Mouse (Mus musculus) megakaryocyte, adult 5-6 weeks (primary cell): ENCODE measurements around the gene Pten. TPM values are rescaled to one million over a fixed set of nuclear protein-coding genes. Genes with fewer than 3 reads are reported as not detected.
"Not testable (repeated sequence)": the region's sequence is repeated elsewhere in the genome, so short reads cannot be mapped to it uniquely, and the experiment has no call there.

ENCODE experiments used
- ATAC-seq: 2 replicates; pipeline ENCODE4 v1.8.0; 2016; ENCODE audit warnings: mild to moderate bottlenecking, inconsistent platforms; ENCODE audit not compliant: poor library complexity, severe bottlenecking
- total RNA-seq, 2 experiments: library from RNA; stranded (forward) in 1 of 2; stranded (reverse) in 1 of 2; fragments of 153-499, 151-499 nt in 1 of 2; fragments of 221-1000, 200-1000 nt in 1 of 2; gene quantifications; 2 replicates each; pipeline versions ENCODE4 v1.2.3 to v1.2.4; 2015 to 2017

Pten gene
- total RNA-seq, 2 experiments from 2014 or later, result 110 to 114 TPM

DNA sequence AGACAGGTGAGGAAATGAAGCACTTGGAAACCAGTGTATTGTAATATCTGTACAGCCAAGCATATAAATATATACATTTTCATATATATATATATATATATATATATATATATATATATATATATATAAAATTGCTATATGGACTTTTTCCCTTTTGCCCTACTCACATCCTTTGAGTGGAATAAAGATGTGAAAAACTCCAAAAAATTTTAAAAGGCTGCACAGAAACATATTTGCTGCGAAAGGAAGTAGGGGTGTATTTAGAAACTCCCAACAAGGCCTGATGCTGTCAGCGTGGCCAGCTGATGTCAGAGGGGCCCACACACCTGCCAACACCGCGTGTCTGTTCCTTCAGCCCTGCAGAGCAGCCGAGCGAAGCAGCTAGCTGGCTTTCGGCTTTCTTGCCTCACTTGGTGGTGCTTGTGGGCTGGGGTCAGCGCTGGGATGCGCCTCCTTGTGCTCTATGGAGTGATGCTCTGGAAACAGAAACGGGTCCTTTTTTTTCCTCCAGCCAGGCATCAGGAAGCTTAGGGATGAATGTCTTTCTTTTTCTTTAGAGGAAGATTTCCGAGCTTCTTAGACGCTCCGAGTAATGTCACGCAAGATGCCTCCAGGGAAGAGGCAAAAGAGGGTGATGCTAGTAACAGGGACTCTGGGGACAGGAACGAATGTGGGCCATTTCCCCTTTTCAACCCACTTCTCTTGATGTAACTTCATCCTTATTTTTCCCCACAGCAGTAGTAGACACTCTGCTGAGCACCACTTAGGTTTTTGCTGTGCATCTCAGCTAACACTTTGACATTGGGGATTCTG lies 2.9 kb upstream of the Pten start:
- ATAC-seq, result no peak

DNA sequence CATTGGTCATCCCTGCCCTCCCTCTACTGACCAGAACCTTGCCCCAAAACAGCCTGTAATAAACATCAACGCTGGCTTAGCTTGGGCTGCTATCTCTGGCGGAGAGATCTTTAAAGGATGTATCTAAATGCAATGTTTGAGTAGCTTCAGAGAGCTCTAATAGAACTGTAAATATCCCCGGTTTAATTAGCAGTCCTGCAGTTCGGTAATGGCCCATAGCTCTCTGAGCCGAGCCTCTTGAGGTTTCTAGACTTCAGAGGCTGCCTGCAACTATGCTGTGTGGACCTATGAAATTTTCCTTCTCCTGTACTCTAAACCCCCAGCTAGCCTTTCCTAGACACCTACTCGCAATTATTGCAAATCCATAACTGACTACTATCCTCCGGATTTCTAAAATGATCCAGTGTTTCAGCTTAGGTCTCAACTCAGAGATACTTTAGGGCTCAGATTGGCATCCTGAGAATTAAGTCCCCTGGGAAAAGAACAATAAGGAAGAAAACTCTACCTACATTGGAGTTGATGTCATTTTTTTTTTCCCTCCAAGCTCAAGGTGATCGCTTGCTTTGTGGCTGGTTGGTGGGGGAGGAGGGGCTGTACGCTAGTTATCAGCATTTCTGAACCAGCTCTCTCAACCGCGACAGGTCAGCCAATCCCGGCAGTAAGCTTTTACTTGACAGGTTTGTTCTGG lies 2.0 kb upstream of the Pten start:
- ATAC-seq, result no peak

GRCm38 (mm10) chr19:32755792-32756635 lies 1.3 kb upstream of the Pten start:
- peak; percentile 63 for ATAC-seq

DNA sequence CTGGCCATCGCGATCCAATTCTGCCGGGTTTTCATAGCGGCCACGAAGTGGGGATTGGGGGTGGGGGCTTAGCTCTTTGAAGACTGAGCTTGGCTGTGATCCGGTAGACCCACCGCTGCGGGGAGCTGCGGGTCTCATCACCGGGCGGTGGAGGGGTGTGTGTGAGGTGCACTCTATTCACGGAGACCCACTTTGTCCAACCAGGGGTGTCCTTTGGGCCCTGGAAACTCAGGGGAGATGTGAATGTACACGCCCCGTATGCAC lies 729 bp upstream of the Pten start:
- no peak; the same call in 1 of the 2 replicates for ATAC-seq

DNA sequence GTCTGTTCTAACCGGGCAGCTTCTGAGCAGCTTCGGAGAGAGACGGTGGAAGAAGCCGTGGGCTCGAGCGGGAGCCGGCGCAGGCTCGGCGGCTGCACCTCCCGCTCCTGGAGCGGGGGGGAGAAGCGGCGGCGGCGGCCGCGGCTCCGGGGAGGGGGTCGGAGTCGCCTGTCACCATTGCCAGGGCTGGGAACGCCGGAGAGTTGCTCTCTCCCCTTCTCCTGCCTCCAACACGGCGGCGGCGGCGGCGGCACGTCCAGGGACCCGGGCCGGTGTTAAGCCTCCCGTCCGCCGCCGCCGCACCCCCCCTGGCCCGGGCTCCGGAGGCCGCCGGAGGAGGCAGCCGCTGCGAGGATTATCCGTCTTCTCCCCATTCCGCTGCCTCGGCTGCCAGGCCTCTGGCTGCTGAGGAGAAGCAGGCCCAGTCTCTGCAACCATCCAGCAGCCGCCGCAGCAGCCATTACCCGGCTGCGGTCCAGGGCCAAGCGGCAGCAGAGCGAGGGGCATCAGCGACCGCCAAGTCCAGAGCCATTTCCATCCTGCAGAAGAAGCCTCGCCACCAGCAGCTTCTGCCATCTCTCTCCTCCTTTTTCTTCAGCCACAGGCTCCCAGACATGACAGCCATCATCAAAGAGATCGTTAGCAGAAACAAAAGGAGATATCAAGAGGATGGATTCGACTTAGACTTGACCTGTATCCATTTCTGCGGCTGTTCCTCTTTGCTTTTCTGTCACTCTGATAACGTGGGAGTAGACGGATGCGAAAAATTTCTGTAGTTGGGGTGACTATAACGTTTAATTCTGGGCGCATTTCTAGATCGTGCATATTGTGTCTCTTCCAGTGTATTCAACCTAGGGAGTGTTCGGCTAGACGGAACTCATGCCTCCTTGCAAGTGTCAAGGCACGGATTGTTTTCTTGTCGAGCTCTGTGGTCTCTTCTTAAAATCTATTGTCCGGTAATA lies 815 bp downstream of the Pten start:
- ATAC-seq, result no peak

DNA sequence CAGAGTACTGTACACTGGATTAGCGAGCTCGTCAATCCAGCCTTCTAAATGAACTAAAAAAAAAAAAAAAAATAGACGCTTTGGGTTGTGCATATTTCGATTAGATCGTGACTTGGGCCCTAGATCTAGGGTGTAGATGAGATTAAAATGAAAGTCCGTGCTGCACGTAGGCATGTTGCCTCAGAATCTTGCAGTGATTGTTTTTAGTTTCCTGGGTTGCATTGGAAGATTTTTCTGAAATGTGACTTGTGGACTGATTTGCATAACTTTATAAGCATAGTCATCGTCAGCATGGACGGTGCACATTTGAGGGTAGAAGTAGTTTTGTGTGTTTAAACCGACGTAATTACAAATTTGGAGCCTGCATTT lies 1.5 kb downstream of the Pten start:
- ATAC-seq, result no peak

GRCm38 (mm10) chr19:32759357-32760024 lies 2.2 kb downstream of the Pten start:
- no peak for ATAC-seq

DNA sequence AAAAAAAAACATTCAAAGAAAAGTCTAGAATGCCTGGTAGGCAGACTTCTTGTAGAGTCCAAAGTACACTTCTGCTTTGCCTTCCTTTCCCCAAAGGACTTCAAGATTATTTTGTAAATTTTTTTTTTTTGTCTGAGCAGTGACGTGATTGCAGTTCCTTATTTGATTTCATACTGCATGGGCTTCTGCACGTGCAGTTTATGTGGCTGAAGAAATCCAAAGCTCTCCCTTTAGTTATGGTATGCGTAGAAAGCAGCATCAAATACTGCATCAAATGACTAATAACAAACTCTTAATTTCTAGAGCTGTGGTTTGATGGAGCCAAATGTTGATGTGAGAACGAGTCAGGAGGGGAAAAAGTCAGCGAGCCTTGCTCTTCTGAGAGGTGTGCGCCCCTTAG lies 3.2 kb downstream of the Pten start:
- 0 out of 2 replicates have a peak, but pooled peaks have one; percentile 6 for ATAC-seq

GRCm38 (mm10) chr19:32761162-32761561 lies 3.9 kb downstream of the Pten start:
- no peak for ATAC-seq

- no peak for ATAC-seq
Measured at GRCm38 (mm10) chr19:32762493-32762892, 5.2 kb downstream of the Pten start.

DNA sequence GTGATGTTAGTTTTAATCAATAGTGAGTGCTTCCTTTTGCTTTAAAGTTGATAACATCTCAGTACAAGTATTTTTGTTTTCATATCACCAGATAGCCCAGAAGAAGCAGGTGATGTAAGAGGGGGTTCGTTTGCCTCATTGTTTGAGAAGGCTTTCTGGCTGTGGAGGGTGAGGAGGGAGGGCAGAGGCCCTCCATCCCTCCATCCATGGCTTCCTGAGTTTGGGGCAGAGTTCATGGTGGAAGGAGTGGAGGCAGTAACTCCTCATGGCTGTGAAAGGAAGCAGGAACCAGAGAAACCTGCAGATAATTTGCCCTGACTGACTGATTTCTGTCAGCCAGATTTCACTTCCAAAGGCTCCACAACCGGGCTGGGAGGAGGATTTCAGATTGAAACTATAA lies 21.1 kb downstream of the Pten start:
- no peak for ATAC-seq

- no peak for ATAC-seq
Measured at GRCm38 (mm10) chr19:32779131-32779530, 21.8 kb downstream of the Pten start.

GRCm38 (mm10) chr19:32781305-32782071 lies 24.2 kb downstream of the Pten start:
- ATAC-seq, result no peak

DNA sequence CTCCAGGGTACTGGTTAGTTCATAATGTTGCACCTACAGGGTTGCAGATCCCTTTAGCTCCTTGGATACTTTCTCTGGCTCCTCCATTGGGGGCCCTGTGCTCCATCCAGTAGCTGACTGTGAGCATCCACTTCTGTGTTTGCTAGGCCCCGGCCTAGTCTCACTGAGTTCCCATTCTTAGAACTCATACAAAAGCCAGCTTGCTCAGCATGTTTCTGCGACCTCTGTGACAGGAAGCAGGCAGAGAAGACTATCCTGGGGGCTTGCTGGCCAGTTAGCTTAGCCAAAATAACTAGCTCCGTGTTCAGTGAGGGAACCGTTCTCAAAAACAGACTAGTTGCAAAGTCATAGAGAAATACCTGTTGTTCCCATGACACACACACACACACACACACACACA lies 30.1 kb downstream of the Pten start:
- not testable (repeated sequence) for ATAC-seq

DNA sequence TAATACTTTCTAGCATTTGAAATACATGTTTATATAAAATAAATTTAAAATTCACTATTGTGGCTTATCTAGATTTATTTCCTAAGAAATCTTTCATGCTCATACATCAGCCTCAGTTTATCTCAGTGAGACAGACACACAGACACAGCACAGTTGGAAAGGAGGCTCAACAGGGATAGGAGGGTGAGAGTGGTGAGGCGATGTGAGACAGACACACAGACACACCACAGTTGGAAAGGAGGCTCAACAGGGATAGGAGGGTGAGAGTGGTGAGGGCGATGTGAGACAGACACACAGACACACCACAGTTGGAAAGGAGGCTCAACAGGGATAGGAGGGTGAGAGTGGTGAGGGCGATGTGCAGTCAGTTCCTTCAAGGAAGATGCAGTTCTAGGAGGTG lies 30.7 kb downstream of the Pten start:
- ATAC-seq, result 0 out of 2 replicates have a peak, but pooled peaks have one; percentile 12

DNA sequence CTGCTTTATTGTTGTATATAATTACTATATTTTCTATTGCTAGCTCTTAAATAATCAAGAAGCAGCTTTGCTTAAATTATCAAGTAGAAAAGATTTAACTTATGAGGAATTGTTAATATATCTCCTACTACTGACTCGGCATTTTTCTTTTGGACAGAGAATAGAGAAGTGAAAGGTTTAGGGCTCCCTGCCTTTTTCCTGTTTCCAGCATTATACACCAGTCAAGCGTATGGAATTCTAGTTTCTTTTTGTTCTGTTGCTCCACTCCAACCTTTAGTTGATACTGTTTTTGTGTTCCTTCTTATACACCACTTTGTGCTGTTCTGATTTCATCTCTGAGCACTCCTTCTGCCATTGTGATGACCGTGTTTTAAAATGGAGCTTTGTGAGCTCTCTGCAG lies 32.2 kb downstream of the Pten start:
- ATAC-seq, result peak; percentile 58

DNA sequence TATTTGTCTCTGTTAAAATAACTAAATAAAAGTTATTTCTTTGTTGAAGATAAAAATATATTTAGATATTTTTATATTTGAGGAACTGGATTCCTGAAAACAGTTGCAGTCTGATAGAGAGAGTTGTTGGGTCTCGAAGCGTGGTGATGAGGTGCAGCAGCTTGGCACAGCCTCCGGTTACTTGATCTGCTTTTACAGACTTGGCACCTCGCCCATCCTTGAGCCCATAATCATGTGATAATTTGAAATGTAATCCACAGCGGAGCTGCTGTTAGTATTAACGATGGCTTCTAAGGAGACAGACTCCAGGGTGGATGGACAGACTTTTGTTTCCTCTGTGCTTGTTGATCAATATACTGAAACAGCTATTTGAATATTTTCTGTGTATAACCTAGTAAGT lies 35.3 kb downstream of the Pten start:
- ATAC-seq, result no peak

- no peak for ATAC-seq
Measured at GRCm38 (mm10) chr19:32793901-32794300, 36.6 kb downstream of the Pten start.

DNA sequence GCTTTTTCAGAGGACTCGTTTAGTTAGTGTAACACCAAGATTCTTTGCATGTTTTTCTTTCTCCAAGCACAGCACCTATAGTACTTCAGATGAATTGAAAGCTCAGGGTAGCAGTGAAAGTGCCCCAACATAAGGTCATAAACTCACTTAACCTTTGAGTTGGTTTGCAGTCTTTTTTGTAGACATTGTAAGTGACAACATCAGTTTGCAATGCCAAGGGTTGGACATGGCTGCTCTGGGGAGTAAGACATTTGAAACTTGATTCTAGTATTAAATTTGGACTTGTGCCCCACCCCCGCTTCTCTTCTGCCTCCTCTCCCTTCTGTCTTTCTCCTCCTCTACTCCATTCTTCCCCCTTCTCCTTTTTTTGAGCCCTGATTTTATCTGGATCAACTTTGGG lies 43.3 kb downstream of the Pten start:
- no peak for ATAC-seq
